Mouse (Mus musculus): Measurements from ENCODE around the gene Col16a1. TPM values are rescaled to one million over a fixed set of nuclear protein-coding genes. Genes with fewer than 3 reads are reported as not detected.

Gene Col16a1
- polyA plus RNA-seq, 1 experiment from 2014 or later = 29.8 TPM

- Histone ChIP-seq H3K9ac (no peak overlapping the region), H3K9me3 (replicated peaks) (no peaks in the 10 kb centered on the region), H3K4me2 (replicated peaks) (no peak overlapping the region), H3K4me1 (peaks cover 12% of the 10 kb centered on the region; the same call in 1 of the 2 replicates), H3K27me3 (peaks cover 12% of the 10 kb centered on the region), H3K4me3 (no peak overlapping the region), H3K36me3 (no peaks in the 10 kb centered on the region), H3K27ac (no peak overlapping the region)
- WGBS = 94% methylated on average over 4 of the region's 4 CpGs
- no peak for ATAC-seq (ENCODE audit: low FRiP score)
These were observed 25.7 kb downstream of the Col16a1 start for GRCm38 (mm10) chr4:130073367-130073766.

GRCm38 (mm10) chr4:130074761-130075515 lies 27.3 kb downstream of the Col16a1 start:
- Histone ChIP-seq H3K9me3 (replicated peaks) (no peaks in the 10 kb centered on the region), H3K4me2 (replicated peaks) (no peak overlapping the region), H3K4me1 (peaks cover 18% of the 10 kb centered on the region; the same call in 1 of the 2 replicates), H3K27ac (no peak overlapping the region), H3K36me3 (no peaks in the 10 kb centered on the region), H3K4me3 (no peak overlapping the region), H3K9ac (no peak overlapping the region), H3K27me3 (peaks cover 20% of the 10 kb centered on the region)
- no peak for ATAC-seq (ENCODE audit: low FRiP score)
- WGBS = 67% methylated on average over 17 of the region's 17 CpGs

GRCm38 (mm10) chr4:130076856-130077255 lies 29.2 kb downstream of the Col16a1 start:
- WGBS = 47% methylated on average over 8 of the region's 8 CpGs
- Histone ChIP-seq H3K4me1 (peaks cover 24% of the 10 kb centered on the region; the same call in 1 of the 2 replicates), H3K27me3 (peaks cover 23% of the 10 kb centered on the region), H3K4me3 (no peak overlapping the region), H3K9me3 (replicated peaks) (no peaks in the 10 kb centered on the region), H3K4me2 (replicated peaks) (no peak overlapping the region), H3K27ac (no peak overlapping the region), H3K36me3 (no peaks in the 10 kb centered on the region), H3K9ac (no peak overlapping the region)
- ATAC-seq (ENCODE audit: low FRiP score) = no peak

- H3K9ac ChIP-seq = no peak overlapping the region
- 60% methylated on average over 17 of the region's 17 CpGs for WGBS
These were observed 31.3 kb downstream of the Col16a1 start for GRCm38 (mm10) chr4:130078816-130079485.

GRCm38 (mm10) chr4:130079521-130079920 lies 31.9 kb downstream of the Col16a1 start:
- 68% methylated on average over 2 of the region's 3 CpGs for WGBS

More at GRCm38 (mm10) chr4:130078816-130079485, 31.3 kb downstream of the Col16a1 start:
- no peaks in the 10 kb centered on the region for H3K36me3 ChIP-seq
- H3K27me3 ChIP-seq = peaks cover 31% of the 10 kb centered on the region
- no peak overlapping the region for H3K4me2 ChIP-seq (replicated peaks)
- no peak for ATAC-seq (ENCODE audit: low FRiP score)
- H3K9me3 ChIP-seq (replicated peaks) = no peaks in the 10 kb centered on the region
- H3K4me3 ChIP-seq = no peak overlapping the region
- H3K4me1 ChIP-seq = peaks cover 33% of the 10 kb centered on the region
- no peak overlapping the region for H3K27ac ChIP-seq

GRCm38 (mm10) chr4:130081345-130082190 lies 33.9 kb downstream of the Col16a1 start:
- Histone ChIP-seq H3K9me3 (replicated peaks) (no peaks in the 10 kb centered on the region), H3K4me2 (replicated peaks) (no peak overlapping the region), H3K36me3 (no peaks in the 10 kb centered on the region), H3K9ac (peak overlapping the region; percentile 29; the same call in 1 of the 2 replicates), H3K4me1 (peaks cover 37% of the 10 kb centered on the region), H3K27me3 (peaks cover 38% of the 10 kb centered on the region), H3K27ac (no peak overlapping the region), H3K4me3 (no peak overlapping the region)
- no peak for ATAC-seq (ENCODE audit: low FRiP score)
- WGBS = 80% methylated on average over 19 of the region's 19 CpGs

More at GRCm38 (mm10) chr4:130079521-130079920, 31.9 kb downstream of the Col16a1 start:
- H3K9me3 ChIP-seq (replicated peaks) = no peaks in the 10 kb centered on the region
- ATAC-seq (ENCODE audit: low FRiP score) = no peak
- peaks cover 38% of the 10 kb centered on the region for H3K4me1 ChIP-seq
- no peak overlapping the region; the same call in 1 of the 2 replicates for H3K9ac ChIP-seq
- no peak overlapping the region for H3K4me3 ChIP-seq
- H3K27me3 ChIP-seq = peaks cover 31% of the 10 kb centered on the region
- no peak overlapping the region for H3K27ac ChIP-seq
- no peaks in the 10 kb centered on the region for H3K36me3 ChIP-seq
- no peak overlapping the region for H3K4me2 ChIP-seq (replicated peaks)

- no peak overlapping the region for H3K4me2 ChIP-seq (replicated peaks)
- no peaks in the 10 kb centered on the region for H3K36me3 ChIP-seq
- WGBS = 56% methylated on average over 9 of the region's 9 CpGs
- H3K27ac ChIP-seq = no peak overlapping the region
- H3K4me3 ChIP-seq = no peak overlapping the region
- H3K4me1 ChIP-seq = peaks cover 32% of the 10 kb centered on the region
- ATAC-seq (ENCODE audit: low FRiP score) = no peak
- no peak overlapping the region for H3K9ac ChIP-seq
- H3K9me3 ChIP-seq (replicated peaks) = no peaks in the 10 kb centered on the region
- H3K27me3 ChIP-seq = peaks cover 35% of the 10 kb centered on the region
These were observed 34.6 kb downstream of the Col16a1 start for GRCm38 (mm10) chr4:130082211-130082610.

GRCm38 (mm10) chr4:130084331-130084945 lies 36.8 kb downstream of the Col16a1 start:
- H3K9ac ChIP-seq = no peak overlapping the region
- ATAC-seq (ENCODE audit: low FRiP score) = no peak
- no peaks in the 10 kb centered on the region for H3K36me3 ChIP-seq
- no peak overlapping the region for H3K4me2 ChIP-seq (replicated peaks)
- peaks cover 26% of the 10 kb centered on the region for H3K4me1 ChIP-seq
- H3K27me3 ChIP-seq = peaks cover 35% of the 10 kb centered on the region
- no peak overlapping the region for H3K27ac ChIP-seq
- H3K9me3 ChIP-seq (replicated peaks) = no peaks in the 10 kb centered on the region
- WGBS = 46% methylated on average over 7 of the region's 7 CpGs
- H3K4me3 ChIP-seq = no peak overlapping the region

- Histone ChIP-seq H3K4me2 (replicated peaks) (no peak overlapping the region), H3K4me3 (no peak overlapping the region), H3K36me3 (no peaks in the 10 kb centered on the region), H3K9me3 (replicated peaks) (no peaks in the 10 kb centered on the region), H3K4me1 (peaks cover 26% of the 10 kb centered on the region), H3K27me3 (peaks cover 35% of the 10 kb centered on the region), H3K9ac (0 out of 2 replicates have a peak overlapping the region, but pooled peaks have one; percentile 5), H3K27ac (no peak overlapping the region)
- WGBS = 68% methylated on average over 12 of the region's 12 CpGs
- ATAC-seq (ENCODE audit: low FRiP score) = no peak
These were observed 37.7 kb downstream of the Col16a1 start for GRCm38 (mm10) chr4:130085246-130085820.

GRCm38 (mm10) chr4:130087293-130087692 lies 39.7 kb downstream of the Col16a1 start:
- WGBS = 11% methylated on average over 7 of the region's 7 CpGs
- no peak overlapping the region for H3K9ac ChIP-seq
- H3K4me2 ChIP-seq (replicated peaks) = no peak overlapping the region
- H3K4me1 ChIP-seq = peaks cover 21% of the 10 kb centered on the region
- H3K27me3 ChIP-seq = peaks cover 32% of the 10 kb centered on the region
- H3K9me3 ChIP-seq (replicated peaks) = no peaks in the 10 kb centered on the region
- peak; percentile 44 for ATAC-seq (ENCODE audit: low FRiP score)
- H3K36me3 ChIP-seq = no peaks in the 10 kb centered on the region
- no peak overlapping the region for H3K4me3 ChIP-seq
- H3K27ac ChIP-seq = no peak overlapping the region

GRCm38 (mm10) chr4:130095137-130095536 lies 47.5 kb downstream of the Col16a1 start:
- no peaks in the 10 kb centered on the region for H3K9me3 ChIP-seq (replicated peaks)
- H3K27ac ChIP-seq = no peak overlapping the region
- ATAC-seq (ENCODE audit: low FRiP score) = no peak
- WGBS = 29% methylated on average over 3 of the region's 3 CpGs
- no peak overlapping the region for H3K4me2 ChIP-seq (replicated peaks)
- peaks cover 16% of the 10 kb centered on the region; the same call in 1 of the 2 replicates for H3K27me3 ChIP-seq
- H3K4me3 ChIP-seq = no peak overlapping the region
- no peaks in the 10 kb centered on the region for H3K36me3 ChIP-seq
- H3K4me1 ChIP-seq = peaks cover 23% of the 10 kb centered on the region
- H3K9ac ChIP-seq = no peak overlapping the region
